Mouse (Mus musculus) ES-E14 (cell line): ENCODE data around the gene Dse. TPM values are rescaled to one million over a fixed set of nuclear protein-coding genes. Genes with fewer than 3 reads are reported as not detected.
"Not testable (repeated sequence)": the region's sequence is repeated elsewhere in the genome, so short reads cannot be mapped to it uniquely, and the experiment has no call there.

ENCODE experiments used
- DNase-seq: peaks from one replicate; pipeline ENCODE4 v3.0.0-alpha.2; 2013; ENCODE audit warnings: low read depth, low spot score
- H3K27ac ChIP-seq: 2 replicates; pipeline ENCODE4 v1.5.1; 2012; ENCODE audit warnings: low read depth, mild to moderate bottlenecking, low read length, moderate library complexity, mixed read lengths; ENCODE audit not compliant: poor library complexity, insufficient read depth, severe bottlenecking
- H3K36me3 ChIP-seq: 2 replicates; pipeline ENCODE4 v1.6.1; 2012; ENCODE audit warnings: mild to moderate bottlenecking, low read length, moderate library complexity, mixed read lengths; ENCODE audit not compliant: control insufficient read depth, poor library complexity, insufficient read depth, severe bottlenecking
- H3K4me1 ChIP-seq, 2 experiments: fragments of 150-350 bp in 1 of 2; sonication (generic) in 1 of 2; 2 replicates each; pipeline ENCODE4 v1.6.1; 2012; ENCODE audit warnings: low read length in 2 of 2, mild to moderate bottlenecking in 1 of 2, mixed read lengths in 1 of 2; ENCODE audit not compliant: control insufficient read depth in 2 of 2, insufficient read depth in 2 of 2, poor library complexity in 1 of 2
- H3K4me3 ChIP-seq, 2 experiments: fragments of 150-350 bp in 1 of 2; sonication (generic) in 1 of 2; 2 replicates each; pipeline ENCODE4 v1.5.1; 2012; ENCODE audit warnings: low read length in 2 of 2, low read depth in 1 of 2, mild to moderate bottlenecking in 1 of 2, mixed read lengths in 1 of 2; ENCODE audit not compliant: insufficient read depth in 1 of 2, poor library complexity in 1 of 2, severe bottlenecking in 1 of 2
- H3K9ac ChIP-seq: 2 replicates; pipeline ENCODE4 v1.6.1; 2012; ENCODE audit warnings: low read depth, mild to moderate bottlenecking, low read length, mixed read lengths; ENCODE audit not compliant: poor library complexity, insufficient read depth, severe bottlenecking
- H3K9me3 ChIP-seq: fragments of 150-350 bp; sonication (generic); 2 replicates; pipeline ENCODE4 v1.6.1; 2012; ENCODE audit warnings: low read depth, mild to moderate bottlenecking, low read length; ENCODE audit not compliant: control insufficient read depth, insufficient read depth
- CHD2 ChIP-seq: IDR thresholded peaks from 2 replicates; pipeline ENCODE4 v1.6.1; 2014; ENCODE audit warnings: mild to moderate bottlenecking, low read depth, low read length, inconsistent platforms
- HCFC1 ChIP-seq: IDR thresholded peaks from 2 replicates; pipeline ENCODE4 v1.6.1; 2012; ENCODE audit warnings: low read length, inconsistent platforms, borderline replicate concordance; ENCODE audit not compliant: insufficient read depth
- MAFK ChIP-seq: IDR thresholded peaks from 2 replicates; pipeline ENCODE4 v1.6.1; 2014; ENCODE audit warnings: mild to moderate bottlenecking, low read depth, low read length, inconsistent platforms; ENCODE audit not compliant: insufficient read depth
- ZC3H11A ChIP-seq: IDR thresholded peaks from 2 replicates; pipeline ENCODE4 v1.6.1; 2012; ENCODE audit warnings: low read depth, mild to moderate bottlenecking, inconsistent platforms, low read length, borderline replicate concordance
- ZNF384 ChIP-seq: IDR thresholded peaks from 2 replicates; pipeline ENCODE4 v1.6.1; 2012; ENCODE audit warnings: low read depth, low read length, inconsistent platforms
- in situ Hi-C, 2 experiments: fragments of 600-800 bp; cut with MboI; formaldehyde crosslinking; loops; one replicate each; pipeline ENCODE4 v1.15.1; 2025; ENCODE audit warnings: low sequenced_read_pairs in 2 of 2, inconsistent platforms in 1 of 2; ENCODE audit not compliant: unreplicated experiment in 2 of 2
- total RNA-seq: library from RNA; depleted of rRNA; stranded (reverse); fragments of 300-350 nt; gene quantifications from 2 replicates; pipeline ENCODE4 v1.2.3, GENCODE M21; 2012; rRNA removed

Dse gene
- total RNA-seq: 118 and 165 TPM in 2 replicates

DNA sequence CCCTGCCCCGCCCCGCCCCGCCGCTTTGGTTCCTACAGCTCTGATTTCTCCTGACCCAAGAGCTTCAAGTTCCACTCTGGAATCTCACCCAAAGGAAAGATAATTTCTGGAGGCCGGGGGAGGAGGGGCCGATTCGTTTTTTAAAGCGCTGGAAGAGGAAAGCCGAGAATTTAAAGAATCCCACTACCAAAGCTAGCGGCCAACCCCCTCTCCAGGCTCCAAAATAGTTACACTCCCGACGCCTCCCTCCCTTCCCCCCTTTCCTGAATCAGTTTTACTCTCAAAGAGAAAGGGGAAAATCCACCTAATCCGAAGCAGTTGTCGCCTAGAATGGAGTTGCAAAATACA, at the start of gene Dse:
Dse (minus strand) TSS at position 213 of the 348 bp plus-strand sequence.
- H3K9ac ChIP-seq: peak within 1 kb of the TSS; percentile 87
- in situ Hi-C loops: no loop called here
- H3K9me3 ChIP-seq: no peaks in the 10 kb centered on the region
- peaks cover 2 to 4% of the 10 kb centered on the region in 2 experiments; a peak in 1 of 4 replicates for H3K4me1 ChIP-seq
- H3K4me3 ChIP-seq: peak within 1 kb of the TSS; percentile 81 to 90
- TF ChIP-seq CHD2: no peak
- TF ChIP-seq HCFC1: no peak
- TF ChIP-seq ZNF384: no peak
- TF ChIP-seq MAFK: no peak
- no peak for TF ChIP-seq ZC3H11A
- peak; percentile 66 for DNase-seq
- peak within 1 kb of the TSS; percentile 76 for H3K27ac ChIP-seq
- H3K36me3 ChIP-seq: no peaks in the 10 kb centered on the region; the same call in 1 of the 2 replicates

DNA sequence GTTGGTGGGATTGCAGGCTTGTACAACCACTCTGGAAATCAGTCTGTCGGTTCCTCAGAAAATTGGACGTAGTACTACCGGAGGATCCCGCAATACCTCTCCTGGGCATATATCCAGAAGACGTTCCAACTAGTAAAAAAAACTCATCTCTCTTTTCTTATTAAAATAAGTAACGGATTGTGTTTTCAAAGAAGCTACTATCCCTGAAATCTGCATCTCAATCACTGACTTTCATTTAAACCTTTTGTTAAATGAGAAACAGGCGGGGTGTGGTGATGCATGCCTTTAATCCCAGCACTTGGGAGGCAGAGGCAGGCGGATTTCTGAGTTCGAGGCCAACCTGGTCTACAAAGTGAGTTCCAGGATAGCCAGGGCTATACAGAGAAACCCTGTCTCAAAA, 45.3 kb upstream of the Dse start:
- H3K4me1 ChIP-seq, DNase-seq, in situ Hi-C loops, H3K36me3 ChIP-seq, H3K4me3 ChIP-seq, H3K9me3 ChIP-seq, H3K9ac ChIP-seq, H3K27ac ChIP-seq: not testable (repeated sequence)
- peak; percentile 69; the same call in 1 of the 2 replicates for TF ChIP-seq ZNF384

DNA sequence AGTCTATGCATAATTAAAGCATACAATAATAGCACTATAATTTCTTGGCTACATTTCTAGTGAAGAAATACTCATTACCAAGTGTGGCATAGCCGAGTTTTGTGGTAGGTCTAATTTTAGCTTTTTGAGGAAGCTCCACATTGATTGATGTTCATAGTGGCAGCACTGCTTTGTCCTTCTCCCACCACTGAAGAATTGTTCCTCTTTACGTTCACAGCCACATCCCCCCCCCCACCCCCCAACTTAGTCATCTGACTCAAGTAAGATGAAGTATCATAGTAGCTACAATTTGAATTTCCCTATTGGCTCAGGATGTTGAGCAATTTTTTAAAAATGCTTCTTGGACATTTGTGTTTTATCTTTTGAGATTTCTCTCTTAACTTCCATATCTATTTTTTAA, 42.1 kb upstream of the Dse start:
- DNase-seq: no peak
- Histone ChIP-seq H3K4me1 (peaks cover 4 to 6% of the 10 kb centered on the region in 2 experiments; a peak in 2 of 4 replicates), H3K4me3 (no peak overlapping the region), H3K36me3 (no peaks in the 10 kb centered on the region), H3K9me3 (no peaks in the 10 kb centered on the region), H3K9ac (no peak overlapping the region), H3K27ac (no peak overlapping the region)
- TF ChIP-seq CHD2 (no peak), ZNF384 (no peak), MAFK (no peak), ZC3H11A (no peak), HCFC1 (no peak)
- in situ Hi-C loops: no loop called here

DNA sequence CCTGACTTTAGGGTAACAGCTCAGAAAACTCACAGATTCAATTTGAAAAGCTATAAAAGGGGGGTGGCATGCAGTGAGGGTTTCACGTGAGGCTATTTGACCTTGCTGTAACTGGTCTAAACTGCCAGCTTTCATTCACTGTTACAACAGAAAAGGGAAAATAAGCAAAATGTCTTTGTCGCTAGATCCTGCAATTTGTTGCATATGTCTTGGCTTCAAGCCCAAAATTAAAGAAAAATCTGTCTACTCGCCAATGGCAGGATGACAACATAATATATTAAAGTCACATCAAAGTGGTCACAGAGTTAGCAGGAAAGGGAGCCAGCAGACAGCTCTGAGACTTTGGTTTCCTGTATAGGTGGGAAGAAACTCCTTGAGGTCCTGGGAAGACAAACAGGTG, 40.2 kb upstream of the Dse start:
- no peaks in the 10 kb centered on the region for H3K9me3 ChIP-seq
- in situ Hi-C loops: no loop called here
- TF ChIP-seq ZC3H11A (no peak), ZNF384 (no peak), HCFC1 (no peak), CHD2 (no peak), MAFK (no peak)
- H3K4me3 ChIP-seq: no peak overlapping the region
- H3K4me1 ChIP-seq: peaks cover 4 to 6% of the 10 kb centered on the region in 2 experiments; a peak in 2 of 4 replicates
- no peaks in the 10 kb centered on the region for H3K36me3 ChIP-seq
- DNase-seq: no peak
- no peak overlapping the region for H3K9ac ChIP-seq
- no peak overlapping the region for H3K27ac ChIP-seq

DNA sequence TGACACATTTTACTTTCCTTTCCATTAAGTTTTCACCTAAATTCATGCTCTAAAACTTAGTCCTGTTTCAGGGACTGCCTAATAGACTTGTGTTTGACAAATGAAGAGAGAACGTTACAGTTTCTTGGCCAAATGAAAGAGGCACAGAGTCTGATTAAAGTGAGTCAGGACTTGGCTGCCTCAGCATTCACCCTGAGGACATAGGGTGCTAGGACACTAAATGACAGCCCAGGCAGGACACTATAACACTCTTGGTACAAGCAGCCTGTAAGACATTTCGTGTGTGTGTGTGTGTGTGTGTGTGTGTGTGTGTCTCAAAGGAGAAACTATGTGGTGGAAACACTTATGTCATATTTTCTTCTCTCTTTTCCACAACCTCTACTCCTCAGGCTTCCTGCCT, 38.6 kb upstream of the Dse start:
- in situ Hi-C loops: no loop called here
- TF ChIP-seq HCFC1: no peak
- no peak for TF ChIP-seq CHD2
- TF ChIP-seq ZNF384: no peak
- TF ChIP-seq MAFK: no peak
- TF ChIP-seq ZC3H11A: no peak
- no peaks in the 10 kb centered on the region for H3K9me3 ChIP-seq
- peaks cover 4 to 9% of the 10 kb centered on the region in 2 experiments; a peak in 3 of 4 replicates for H3K4me1 ChIP-seq
- no peak for DNase-seq
- H3K9ac ChIP-seq: no peak overlapping the region
- no peak overlapping the region for H3K27ac ChIP-seq
- no peak overlapping the region for H3K4me3 ChIP-seq
- no peaks in the 10 kb centered on the region for H3K36me3 ChIP-seq
